Mouse (Mus musculus): ENCODE measurements around the gene Myo9a.

DNA sequence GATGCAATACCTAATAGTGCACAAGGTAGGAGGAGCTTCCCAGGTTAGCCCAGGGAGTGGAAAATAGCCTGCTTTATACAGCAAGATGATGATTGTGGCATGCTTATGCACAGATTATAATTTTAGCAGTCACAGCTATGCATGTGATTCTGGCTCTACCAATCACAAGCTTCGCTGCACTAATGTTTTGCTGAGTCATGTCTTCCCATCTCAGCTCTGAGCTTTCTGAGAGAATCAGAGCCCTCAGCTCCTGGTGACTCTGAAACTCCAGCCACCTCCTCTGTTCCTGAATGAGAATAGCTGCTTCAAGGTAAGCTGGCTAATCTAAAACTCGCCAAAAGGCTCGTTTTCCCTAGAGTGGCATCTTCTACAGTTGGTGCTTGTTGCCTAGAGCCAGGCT lies 179.6 kb downstream of the Myo9a start:
- TF ChIP-seq CTCF (IDR thresholded peaks at IDR 0.05; ENCODE audit: low read depth): no peak
- TF ChIP-seq EP300 (IDR thresholded peaks at IDR 0.05; ENCODE audit: low read depth): no peak

Data from liver, embryonic 14.5 days (tissue).